Mouse (Mus musculus): ENCODE data around the gene Zfp319.
"Not testable (repeated sequence)": the region's sequence is repeated elsewhere in the genome, so short reads cannot be mapped to it uniquely, and the experiment has no call there.

Zfp319 gene

DNA sequence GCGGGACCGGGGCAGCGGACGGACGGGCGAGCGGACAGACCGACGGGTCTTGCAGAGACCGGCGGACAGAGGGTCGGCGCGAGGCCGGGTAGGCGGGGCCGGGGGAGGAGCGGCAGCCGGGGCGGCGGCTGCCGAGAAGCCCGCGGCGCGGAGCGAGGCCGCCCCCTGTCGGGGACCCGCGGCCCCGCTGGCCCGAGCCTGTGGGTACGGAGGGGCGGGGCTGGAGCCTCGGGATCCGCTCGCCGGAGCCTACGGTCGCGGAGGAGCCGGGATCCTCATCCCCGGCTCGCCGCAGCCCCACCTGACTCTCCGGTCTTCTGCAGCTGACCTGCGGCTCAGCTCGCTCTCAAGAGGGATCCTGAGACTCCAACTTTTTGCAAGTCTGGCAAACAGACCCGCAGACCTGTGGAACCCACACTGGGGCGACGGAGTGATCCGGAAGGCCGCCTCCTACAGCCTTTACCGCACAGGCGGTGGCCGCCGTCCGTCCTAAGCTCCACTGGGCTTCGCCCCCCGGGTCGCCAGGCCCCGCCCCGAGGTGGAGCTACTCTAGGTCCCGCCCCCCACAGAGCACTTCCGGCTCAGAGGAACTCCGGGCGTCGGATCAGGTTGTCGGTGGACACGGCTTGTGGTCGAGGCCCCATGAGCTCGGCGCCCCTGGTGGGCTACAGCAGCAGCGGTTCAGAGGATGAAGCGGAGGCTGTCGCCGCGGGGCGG is at the start of gene Zfp319, which contains the start of gene Usb1:
Zfp319 (minus strand) TSS at position 231 of the 717 bp plus-strand sequence.
Usb1 (plus strand) TSS at position 565 of the 717 bp plus-strand sequence.
- peak; percentile 92 to 95 for DNase-seq (ENCODE audit: low spot score in 2 of 2)

DNA sequence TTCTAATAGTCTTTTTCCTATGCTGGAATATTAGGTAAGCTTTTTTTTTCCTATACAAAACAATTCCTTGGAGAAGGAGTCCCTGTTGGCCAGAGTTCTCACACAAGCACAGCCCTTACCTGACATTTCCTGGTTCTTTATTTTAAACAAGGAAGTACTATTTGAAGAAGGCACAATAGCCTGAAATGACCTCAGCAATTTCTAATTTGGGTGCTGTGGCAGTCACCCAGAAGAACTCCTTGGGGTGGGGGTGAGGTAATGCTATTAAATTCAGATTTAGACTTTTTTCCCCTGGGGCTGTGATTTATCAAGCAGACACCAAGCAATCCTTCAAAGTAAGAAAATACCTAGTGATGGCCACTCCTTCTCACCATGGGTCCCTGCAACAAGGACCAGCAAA is 49.2 kb upstream of the Zfp319 start:
- DNase-seq (ENCODE audit: low spot score in 2 of 2) = no peak

DNA sequence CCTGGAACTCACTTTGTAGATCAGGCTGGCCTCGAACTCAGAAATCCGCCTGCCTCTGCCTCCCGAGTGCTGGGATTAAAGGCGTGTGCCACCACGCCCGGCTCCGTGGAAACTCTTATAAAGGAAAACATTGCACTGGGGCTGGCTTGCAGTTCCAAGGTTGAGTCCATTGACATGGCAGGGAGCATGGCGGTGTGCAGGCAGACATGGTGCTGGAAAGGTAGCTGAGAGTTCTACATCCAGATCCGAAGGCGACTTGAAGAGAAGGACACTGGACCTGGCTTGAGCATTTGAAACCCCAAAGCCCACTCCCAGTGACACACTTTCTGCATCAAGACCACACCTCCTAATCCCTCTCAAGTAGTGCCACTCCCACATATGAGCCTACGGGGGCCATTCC is 47.2 kb upstream of the Zfp319 start:
- DNase-seq (ENCODE audit: low spot score in 2 of 2) = not testable (repeated sequence)

DNA sequence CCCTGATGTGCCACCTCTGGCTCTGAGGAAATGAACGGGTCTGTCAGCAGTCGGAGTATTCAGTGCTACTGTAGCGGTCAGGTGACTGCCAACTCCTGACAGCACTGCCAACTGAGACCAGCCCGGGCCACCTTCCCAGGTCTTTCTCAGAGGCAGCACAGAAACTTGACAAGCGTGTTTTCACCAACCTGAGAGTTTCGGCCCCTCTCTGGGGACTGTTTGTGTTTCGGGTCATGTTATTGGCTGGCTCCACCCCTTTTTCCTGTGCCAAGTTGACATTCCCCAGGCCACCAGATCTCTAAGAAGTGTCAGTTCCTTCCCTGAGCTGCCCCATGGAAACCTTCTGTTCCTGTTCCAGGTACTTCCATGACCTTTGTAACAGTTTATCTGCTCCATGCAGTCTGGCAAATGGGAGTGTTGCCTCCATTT is 46.1 kb upstream of the Zfp319 start:
- no peak for DNase-seq (ENCODE audit: low spot score in 2 of 2)

DNA sequence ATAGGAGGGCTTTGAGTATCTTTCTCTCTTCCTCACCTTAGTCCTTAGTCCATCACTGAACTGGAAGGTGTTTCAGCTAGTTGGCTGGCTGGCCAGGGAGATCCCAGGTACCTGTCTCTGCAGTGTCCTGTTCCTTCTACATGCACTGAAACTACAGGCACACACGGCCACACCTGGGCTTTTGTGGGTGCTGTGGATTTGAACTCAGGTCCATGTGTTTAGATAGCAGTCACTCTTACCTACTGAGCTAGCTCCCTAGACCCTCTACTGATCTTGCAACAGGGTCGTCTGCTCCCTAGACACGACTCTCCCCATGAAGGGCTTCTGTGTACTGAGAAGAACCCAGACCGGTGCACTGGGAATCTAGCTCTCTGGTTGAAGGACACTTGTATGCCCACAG is 45.4 kb upstream of the Zfp319 start:
- DNase-seq (ENCODE audit: low spot score in 2 of 2) = no peak

DNA sequence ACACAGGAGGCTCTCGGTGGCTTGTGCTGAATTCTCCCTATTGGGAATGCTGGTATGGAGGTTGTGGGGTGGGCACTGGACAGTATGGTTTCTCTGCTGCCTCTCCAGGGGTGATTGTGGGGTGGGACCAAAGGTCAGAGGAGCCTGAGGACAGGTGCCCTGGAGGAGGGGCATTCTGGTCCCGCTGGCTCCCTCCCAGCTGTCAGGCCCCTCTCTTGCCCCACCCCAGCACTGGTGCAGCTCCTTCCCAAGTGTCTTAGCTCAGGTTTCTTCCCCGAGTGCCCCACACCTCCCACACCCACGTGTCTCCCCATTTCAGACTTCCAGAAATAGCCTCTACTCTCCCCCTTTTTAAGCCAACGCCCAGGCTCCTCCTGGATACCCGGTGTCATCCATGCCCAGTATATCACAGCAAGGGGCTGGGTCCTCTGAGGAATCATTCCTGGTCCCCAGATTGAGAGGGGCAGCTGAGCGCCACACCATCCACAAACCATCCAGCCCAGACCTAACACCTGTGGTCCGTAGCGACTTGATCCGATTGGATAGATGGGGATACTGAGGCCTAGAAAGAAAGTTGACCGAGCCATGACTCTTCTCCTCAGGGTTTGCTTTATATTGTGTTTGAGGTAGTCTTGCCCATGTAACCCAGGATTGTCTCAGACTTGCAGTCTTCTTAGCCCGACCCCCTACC is 44.7 kb upstream of the Zfp319 start:
- DNase-seq (ENCODE audit: low spot score in 2 of 2) = no peak

DNA sequence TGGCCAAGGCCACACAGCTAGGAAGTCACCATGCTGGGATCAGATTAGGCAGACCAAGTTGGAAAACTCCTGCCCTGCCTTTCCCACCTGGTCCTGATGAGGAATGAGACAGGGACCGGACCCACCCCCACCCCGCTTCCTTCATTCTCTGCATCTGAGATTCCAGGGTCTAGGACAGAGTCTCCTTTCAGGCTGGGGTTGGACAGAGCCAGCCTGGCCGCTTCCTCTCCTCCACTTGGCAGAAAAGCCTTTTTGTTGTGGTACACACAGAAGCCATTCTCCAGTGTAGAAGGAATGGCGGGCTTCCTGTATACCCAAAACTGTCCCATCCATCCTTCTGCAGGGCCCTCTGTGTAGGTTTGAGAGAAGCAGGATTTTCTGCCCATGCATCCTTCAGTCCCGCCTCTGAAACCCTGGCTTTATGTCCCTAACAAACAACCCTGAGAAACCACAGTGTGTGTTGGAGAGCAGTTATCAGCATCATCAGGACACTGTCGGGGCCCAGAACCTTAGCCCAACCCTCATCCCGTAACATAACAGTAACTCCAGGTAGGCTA is 43.7 kb upstream of the Zfp319 start:
- no peak for DNase-seq (ENCODE audit: low spot score in 2 of 2)

DNA sequence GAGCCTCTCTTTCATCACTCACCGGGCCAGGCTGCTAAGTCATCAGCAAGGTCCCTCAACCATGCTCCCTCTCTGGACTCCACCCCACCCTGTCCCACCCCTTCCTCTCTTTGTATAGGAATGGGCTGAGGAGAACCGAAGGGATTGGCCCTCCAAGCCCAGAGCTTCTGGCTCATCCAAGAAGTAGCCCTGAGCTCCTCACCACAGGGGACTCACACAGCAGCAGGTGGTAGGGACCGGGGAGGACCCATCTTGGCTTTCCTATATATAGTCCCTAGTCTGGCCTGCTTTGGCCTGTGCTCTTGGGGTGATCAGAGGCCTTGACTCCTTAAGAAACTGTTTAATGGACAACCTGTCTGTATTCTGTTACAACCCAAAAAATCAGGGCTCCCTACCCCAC is 42.7 kb upstream of the Zfp319 start:
- DNase-seq (ENCODE audit: low spot score in 2 of 2) = no peak

DNA sequence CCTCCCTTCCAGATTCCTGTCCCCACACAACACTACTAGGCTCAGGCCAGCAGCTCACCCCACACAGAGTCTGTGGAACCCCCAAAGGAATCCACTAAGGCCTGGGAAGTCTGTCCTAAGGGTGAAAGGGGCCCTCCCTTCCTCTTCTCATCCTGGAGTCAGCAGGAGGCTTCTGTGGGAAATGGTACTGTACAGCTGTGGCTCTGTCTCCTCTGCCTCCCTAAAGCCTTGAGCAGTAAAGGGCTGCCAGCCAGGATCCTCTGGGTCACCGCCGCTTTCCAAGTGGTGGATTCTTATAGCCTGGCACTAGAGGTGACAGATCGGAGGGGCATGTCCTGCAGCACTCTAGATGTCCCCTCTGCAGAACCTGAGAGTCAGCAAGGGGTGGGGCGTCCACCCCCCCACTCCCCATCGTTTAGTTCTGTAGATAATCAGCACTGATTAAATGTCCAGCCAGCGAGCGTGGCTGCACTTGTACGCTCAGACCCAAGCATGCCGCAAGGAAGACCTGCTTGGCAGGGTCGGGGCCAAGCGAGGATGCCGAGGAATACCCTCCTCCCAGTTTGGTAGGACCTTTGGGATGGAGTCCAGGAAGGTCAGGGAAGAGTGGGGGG is 41.7 kb upstream of the Zfp319 start:
- DNase-seq (ENCODE audit: low spot score in 2 of 2) = no peak

DNA sequence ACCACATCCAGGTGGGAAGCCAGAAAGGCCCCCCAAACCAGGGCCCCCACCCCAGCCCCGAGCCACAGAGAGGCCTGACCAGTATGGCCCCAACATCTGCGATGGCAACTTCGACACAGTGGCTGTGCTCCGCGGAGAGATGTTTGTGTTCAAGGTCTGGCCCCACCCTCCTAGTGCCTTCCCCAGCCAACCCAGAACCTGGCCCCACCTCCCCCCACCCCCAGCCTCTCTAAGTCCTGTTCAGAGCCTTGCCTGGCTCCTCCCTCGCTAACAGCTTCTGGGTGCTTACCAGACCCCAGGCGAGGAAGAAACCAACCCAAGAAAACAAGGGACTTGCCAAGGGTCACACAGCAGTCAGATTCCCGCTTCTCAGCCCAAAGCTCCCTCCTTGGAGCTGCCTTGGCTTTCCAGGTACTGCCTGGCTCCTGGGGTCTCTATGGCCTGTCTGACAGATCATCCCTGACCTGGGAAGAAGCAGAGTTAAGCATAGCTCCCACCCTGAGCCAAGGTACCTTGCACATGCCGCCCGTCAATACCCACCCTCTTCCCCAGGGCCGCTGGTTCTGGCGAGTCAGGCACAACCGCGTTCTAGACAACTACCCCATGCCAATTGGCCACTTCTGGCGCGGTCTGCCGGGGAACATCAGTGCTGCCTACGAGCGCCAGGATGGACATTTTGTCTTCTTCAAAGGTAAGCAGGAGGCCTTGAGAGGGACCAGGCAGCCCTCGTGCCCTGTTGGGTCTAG is 38.0 kb upstream of the Zfp319 start:
- no peak for DNase-seq (ENCODE audit: low spot score in 2 of 2)

DNA sequence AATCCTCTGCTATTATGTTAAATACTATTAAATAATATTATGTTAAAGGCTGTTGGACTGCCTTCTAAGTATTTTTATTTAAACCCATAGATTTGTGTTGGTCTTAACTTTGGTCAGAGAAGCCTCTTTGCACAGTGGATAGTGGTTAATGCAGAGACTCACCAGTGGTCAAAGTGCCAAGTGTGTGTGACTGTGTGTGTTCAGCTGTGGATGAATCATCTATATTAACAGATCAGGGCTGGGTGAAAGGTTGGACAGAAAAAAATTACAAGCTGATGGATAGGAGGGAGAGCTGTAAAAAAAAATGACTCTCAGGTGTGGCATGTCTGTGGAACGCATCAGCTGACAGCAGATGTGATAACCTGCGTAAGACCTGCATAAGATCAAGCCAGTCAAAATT is 32.1 kb upstream of the Zfp319 start:
- no peak for DNase-seq (ENCODE audit: low spot score in 2 of 2)

DNA sequence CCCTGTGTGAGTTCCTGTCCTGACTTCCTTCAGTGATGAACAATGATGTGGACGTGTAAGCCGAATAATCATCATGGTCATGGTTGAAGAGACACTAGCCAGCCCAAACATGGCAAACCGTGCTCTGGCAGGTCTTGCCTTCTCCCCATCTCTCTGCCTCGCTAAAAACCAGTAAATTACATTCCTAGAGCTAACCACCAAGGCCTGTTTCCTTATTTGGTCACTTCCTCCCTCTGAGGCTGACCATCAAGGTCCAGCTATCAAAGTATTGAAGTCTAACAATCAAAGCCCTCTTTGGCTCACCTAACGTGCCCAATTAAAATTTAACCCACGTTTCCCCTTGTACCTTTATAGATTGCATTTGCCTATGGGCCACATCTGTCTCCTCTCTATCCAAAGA is 30.5 kb upstream of the Zfp319 start:
- DNase-seq (ENCODE audit: low spot score in 2 of 2) = no peak

DNA sequence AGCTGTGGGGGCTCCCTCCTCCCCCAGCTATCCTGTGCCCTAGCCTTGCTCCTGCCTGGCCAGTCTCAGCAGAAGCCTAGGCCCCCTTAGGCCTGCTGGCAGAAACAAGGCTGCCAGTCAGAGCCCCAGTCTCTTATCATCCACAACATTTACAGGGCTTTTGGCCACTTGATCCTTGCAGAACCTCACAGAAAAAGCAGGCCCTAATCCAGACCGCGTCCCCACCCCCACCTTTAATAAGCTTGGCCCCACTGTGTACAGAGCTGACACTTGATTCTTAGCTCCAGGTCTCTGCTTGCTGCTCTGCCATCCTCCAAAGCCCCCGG is 29.2 kb upstream of the Zfp319 start:
- no peak for DNase-seq (ENCODE audit: low spot score in 2 of 2)

DNA sequence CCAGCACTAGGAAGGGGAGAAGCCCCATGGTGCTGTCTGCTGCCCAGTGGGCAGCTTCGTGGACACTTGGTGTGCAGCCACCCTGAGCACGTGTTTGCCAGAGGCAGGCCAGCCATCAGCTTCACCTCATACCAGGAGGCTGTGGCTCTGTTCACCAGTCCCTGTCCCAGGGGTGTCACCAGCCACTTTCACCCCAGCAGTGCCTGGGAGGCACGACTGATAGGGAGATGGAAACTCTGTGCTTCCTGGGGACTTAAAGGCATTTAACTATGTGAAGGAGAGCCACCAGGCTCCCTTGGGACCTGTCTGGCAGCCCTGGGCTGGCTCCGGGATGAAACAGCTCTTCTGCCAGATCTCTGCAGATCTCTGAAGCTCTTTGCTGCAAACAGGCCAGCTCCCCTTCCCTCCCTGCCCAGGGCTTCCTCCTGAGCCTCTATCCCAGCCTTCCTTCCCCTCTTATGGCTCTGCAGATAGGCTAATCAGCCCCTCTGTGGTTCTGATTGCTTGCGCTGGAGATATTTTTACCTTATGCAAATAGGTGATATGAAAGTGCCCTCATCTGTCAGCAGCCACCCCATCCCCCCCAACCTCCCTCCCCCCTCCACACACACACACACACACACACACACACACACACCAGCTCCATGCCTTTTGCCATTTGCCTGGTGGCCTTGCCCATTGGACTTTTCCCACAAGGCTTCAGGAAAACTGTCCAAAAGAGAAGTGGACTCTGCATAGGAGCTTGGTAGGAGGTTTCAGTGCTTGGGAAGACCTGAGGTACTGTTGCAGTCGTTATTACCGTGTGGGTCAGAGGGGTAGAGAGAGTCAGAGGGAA is 28.6 kb upstream of the Zfp319 start:
- DNase-seq (ENCODE audit: low spot score in 2 of 2) = no peak

DNA sequence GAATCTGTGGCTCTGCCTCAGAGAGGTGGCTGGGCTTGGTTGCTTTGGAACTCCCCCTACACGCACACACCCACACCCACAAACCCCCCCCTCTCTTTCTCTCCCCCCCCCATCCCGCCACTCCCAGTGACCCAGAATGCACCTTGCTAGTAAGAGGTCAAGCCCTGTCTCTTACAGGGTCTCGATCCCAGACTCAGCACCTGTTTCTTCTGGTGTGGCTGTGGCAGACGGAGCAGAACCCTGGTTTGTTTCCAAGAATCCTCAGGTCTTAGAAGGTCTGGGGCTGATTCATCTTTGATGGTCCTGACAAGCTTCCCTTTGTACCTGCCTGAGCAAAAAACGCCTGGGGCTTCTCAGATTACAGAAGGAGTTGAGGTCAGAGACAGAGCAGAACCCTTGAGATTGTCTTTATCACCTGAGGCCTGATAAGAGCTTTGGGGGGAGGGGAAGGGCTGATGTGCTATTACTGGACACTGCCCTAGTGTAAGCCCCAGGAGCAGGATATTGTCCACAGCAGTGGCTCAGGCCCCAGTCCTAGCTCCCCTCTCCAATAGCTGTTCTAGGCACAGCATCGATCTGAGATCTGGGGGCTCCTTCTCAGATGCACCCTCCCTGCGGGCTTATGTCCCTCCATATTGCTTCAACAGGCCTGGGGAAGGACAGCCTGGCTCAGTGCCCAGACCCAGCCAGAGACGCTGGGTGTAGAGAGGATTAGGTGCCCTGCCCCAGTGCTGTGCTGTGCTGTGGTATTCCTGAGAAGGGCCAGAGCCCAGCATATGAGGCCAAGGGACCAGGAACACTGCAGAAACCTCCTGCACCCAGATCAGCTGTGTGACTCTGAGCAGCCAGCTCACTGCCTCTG is 27.0 kb upstream of the Zfp319 start:
- DNase-seq (ENCODE audit: low spot score in 2 of 2) = no peak

DNA sequence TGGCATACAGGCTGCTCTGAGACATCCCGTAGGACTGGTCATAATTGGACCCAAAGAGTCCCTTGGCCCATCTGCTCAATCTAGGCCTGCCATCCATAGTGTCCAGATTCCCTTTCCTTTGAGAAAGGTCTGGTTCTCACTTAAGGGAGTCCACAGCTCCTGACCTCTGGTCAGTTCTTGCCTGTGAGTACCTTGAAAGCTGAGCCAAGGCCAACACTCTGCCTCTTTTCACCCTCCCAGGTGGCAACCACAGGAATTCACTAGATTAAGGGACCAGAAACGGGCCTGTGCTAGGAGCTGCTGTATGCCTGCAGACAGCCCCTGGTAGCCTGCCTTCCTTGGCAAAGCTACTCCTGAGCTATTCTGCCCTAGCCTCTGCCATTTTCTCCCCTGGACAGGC is 22.9 kb upstream of the Zfp319 start:
- no peak for DNase-seq (ENCODE audit: low spot score in 2 of 2)

DNA sequence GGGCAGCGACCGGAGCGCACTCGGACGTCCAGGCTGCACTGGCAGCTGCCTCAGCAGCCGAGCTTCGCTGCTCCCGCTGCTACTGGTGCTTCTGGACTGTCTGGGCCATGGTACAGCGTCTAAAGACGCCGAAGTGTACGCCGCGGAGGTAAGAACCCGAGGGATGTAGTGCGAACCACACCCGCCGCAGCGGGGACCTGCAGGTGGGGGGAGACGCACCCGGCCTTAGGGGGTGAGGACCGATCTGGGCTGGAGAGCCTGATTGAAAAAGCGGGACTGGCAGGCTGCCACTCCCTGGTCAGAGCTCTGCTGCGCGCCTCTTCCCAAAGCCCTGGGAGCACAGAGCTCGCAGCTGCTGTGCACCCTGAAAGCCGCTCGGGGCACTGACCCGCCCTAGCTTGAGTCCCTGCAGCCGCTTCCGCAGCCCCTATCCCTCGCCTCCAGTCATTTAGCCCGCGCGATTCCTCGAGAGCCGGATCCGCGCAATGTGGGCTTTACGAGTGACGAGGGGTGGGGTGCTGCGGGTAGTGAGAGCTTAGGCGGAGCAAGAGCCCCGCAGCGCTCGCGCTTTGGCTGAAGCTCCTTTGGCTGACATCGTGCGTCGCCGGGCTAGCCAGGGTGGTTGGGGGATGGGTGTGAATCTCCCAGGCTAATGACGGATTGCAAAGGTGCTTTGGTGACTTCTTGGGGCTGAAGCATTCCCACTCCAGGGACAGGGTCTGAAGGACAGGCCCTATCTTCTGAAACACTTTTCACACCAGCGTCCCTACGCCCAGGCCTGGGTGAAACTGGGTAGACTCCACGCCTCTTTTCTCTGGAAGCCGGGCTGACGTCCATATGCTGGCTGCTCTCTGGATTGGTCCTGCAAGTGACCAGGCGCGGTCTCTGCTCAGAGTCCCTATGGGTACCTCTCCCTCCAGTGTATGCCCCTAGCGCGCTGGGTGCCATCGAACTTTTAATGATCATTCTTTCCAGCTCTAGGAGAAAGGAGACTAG is 21.4 kb upstream of the Zfp319 start:
- DNase-seq (ENCODE audit: low spot score in 2 of 2) = no peak

DNA sequence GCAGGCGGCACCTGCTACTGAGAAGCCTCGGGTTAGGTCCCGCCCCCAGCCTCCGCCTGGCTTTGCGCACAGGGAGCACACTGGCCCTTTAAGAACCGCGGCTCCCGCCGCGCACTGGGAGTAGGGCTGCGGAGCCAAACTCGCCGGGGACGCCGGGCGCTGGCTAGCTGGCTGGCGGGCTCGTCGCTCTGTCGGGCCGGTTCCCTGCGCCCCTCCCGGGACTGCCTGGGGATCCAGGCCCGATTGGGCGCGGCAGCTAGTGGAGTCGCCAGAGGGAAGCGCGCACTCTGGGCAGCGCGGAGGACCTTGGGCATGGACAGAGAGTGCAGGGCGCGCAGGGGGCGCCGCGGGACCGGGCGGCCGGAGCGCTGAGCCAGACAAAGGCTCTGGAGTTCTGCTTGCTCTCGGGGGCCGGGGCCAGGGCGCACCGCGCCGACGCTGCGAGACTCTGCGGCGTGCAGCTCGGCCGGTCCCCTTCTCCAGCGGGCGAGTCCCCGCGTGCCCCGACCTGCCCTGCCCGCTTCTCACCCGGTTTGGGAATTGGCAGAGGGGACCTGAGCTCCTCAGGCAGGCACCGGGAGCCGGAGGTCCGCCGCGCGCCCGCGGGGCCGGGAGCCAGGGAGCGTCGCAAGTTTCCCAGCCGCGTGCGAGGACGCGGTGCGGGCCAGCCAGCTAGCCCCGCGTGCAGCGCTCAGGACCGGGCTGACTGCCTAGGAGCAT is 20.6 kb upstream of the Zfp319 start, which contains the start of gene Mmp15:
Mmp15 (plus strand) TSS at position 118 of the 720 bp plus-strand sequence.
- DNase-seq (ENCODE audit: low spot score in 2 of 2) = no peak

Data from spleen, postnatal 10 days (tissue).